Mouse (Mus musculus): ENCODE measurements around the gene Tsen54. TPM values are rescaled to one million over a fixed set of nuclear protein-coding genes. Genes with fewer than 3 reads are reported as not detected.

Tsen54 gene
- polyA plus RNA-seq, 1 experiment from 2014 or later = 4.8 TPM

DNA sequence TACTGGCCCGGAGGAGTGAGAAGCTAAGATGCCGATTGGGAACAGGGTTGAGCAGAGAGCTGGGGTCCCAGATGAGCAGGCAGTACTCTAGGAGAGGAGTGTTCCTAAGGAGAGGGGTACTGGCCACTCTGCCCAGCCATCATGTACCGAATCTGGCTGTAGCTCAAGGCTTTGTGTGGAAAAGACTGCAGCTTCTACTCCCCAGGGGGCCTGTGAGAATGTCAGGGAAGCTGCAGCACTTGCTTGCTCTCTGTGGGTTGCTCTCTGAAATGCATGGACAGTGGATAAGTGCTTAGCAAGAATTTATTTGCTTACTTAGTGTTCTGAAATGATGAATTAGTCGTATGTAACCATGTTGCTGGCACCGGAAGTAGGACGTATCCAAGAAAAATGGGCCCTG lies 28.1 kb upstream of the Tsen54 start:
- Histone ChIP-seq H3K27ac (no peak overlapping the region), H3K4me3 (ENCODE audit: inconsistent target) (no peak overlapping the region), H3K79me2 (ENCODE audit: inconsistent target) (no peaks in the 10 kb centered on the region), H3K36me3 (ENCODE audit: inconsistent target) (peaks cover 19% of the 10 kb centered on the region; the same call in 1 of the 2 replicates)
- WGBS (ENCODE audit: missing documents) = 94% methylated on average over 6 of the region's 6 CpGs

DNA sequence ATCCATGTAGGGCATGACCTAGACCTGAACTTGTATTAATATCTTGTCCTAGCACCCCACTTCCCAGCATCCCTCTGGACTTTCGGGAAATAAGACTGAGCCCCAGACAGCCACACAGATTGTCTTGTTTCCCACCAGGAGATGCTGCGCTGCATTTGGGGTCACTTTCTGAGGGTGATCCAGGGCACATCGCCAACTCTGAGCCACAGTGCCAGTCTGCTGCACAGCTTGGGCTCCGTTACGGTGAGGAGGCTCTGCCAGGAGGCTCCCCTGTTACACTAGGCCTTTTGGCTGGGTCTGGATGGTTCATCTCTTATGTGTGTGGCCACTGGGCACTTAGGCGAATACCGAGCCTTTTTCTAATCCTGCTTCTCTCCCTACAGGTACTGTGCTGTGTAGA lies 24.7 kb upstream of the Tsen54 start:
- Histone ChIP-seq H3K4me3 (ENCODE audit: inconsistent target) (no peak overlapping the region), H3K79me2 (ENCODE audit: inconsistent target) (no peaks in the 10 kb centered on the region), H3K27ac (no peak overlapping the region), H3K36me3 (ENCODE audit: inconsistent target) (peaks cover 50% of the 10 kb centered on the region)
- 93% methylated on average over 7 of the region's 7 CpGs for WGBS (ENCODE audit: missing documents)

DNA sequence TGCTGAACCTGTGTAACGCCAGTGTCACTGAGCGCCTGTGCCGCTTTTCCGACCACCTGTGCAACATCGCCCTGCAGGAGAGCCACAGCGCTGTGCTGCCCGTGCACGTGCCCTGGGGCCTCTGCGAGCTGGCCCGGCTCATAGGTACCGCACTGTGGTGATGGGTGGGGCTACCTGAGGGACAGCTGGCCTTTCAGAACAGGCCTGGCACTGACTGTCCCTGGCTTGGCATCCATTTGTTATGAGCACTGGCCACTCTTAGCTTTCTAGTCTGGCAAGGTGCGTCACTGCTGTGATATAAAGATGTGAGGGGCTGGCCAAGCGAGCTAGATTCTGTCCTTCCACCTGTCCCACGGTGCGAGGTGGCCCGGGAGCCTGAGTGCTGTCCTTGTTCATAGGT lies 22.6 kb upstream of the Tsen54 start:
- WGBS (ENCODE audit: missing documents) = 95% methylated on average over 16 of the region's 16 CpGs
- H3K4me3 ChIP-seq (ENCODE audit: inconsistent target) = no peak overlapping the region
- H3K79me2 ChIP-seq (ENCODE audit: inconsistent target) = no peaks in the 10 kb centered on the region
- H3K27ac ChIP-seq = no peak overlapping the region
- peaks cover 61% of the 10 kb centered on the region for H3K36me3 ChIP-seq (ENCODE audit: inconsistent target)

DNA sequence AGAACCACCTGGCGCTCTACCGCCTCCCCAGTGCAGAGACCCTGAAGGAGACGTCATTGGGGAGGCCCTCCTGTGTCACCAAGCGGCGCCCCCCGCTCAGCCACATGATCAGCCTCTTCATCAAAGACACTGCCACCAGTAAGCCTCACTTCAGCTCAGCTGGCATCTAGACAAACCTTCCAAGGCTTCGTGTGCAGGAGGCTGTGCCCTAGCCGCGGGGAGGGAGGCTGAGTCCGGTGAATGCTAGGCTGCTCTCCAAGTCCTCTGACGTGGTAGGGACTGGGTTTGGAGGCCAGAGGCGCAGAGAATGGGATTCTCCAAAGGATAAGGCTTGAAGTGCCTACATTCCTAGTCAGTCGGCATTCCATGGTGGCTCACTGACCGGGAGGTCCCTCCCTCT lies 22.2 kb upstream of the Tsen54 start:
- Histone ChIP-seq H3K4me3 (ENCODE audit: inconsistent target) (no peak overlapping the region), H3K79me2 (ENCODE audit: inconsistent target) (no peaks in the 10 kb centered on the region), H3K36me3 (ENCODE audit: inconsistent target) (peaks cover 61% of the 10 kb centered on the region), H3K27ac (no peak overlapping the region)
- 94% methylated on average over 14 of the region's 14 CpGs for WGBS (ENCODE audit: missing documents)

DNA sequence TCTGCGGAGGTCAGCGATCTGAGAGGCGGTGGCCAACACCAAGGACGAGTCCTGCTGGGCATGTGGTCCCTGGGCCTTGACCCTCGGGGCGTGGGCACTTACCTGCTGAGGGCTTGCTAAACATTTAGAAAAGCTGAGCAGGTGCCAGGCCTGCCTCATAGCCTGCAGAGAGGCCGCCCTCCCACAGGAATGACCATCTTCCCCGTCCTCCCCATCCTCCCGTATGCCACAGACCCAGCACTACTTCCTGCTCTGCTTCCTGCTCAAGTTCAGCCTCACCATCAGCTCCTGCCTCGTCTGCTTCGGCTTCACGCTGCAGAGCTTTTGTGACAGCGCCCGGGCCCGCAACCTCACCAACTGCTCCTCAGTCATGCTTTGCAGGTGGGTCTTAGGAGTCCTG lies 17.6 kb upstream of the Tsen54 start:
- peaks cover 50% of the 10 kb centered on the region for H3K36me3 ChIP-seq (ENCODE audit: inconsistent target)

DNA sequence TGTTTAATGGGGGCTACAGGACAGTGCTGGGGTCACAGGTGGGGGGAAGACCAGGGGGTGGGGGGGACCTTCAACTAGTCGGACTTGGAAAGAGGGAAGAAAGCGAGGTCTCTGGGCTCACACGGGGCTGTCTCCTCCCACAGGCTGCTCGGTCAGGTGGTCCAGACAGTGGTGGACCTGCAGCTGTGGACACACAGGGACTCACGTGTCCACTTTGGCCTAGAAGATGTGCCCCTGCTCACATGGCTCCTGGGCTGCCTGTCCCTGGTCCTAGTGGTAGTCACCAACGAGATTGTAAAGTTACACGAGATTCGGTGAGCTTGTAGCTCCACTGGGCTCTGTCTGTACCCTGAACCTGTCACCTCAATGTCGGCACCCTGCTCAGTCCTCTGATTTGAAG lies 16.9 kb upstream of the Tsen54 start:
- H3K27ac ChIP-seq = no peak overlapping the region
- 89% methylated on average over 9 of the region's 9 CpGs for WGBS (ENCODE audit: missing documents)
- peaks cover 43% of the 10 kb centered on the region for H3K36me3 ChIP-seq (ENCODE audit: inconsistent target)
- H3K79me2 ChIP-seq (ENCODE audit: inconsistent target) = no peaks in the 10 kb centered on the region
- no peak overlapping the region for H3K4me3 ChIP-seq (ENCODE audit: inconsistent target)

More for the DNA sequence above, 17.6 kb upstream of the Tsen54 start:
- Histone ChIP-seq H3K27ac (no peak overlapping the region), H3K4me3 (ENCODE audit: inconsistent target) (no peak overlapping the region), H3K79me2 (ENCODE audit: inconsistent target) (no peaks in the 10 kb centered on the region)
- WGBS (ENCODE audit: missing documents) = 64% methylated on average over 15 of the region's 15 CpGs

DNA sequence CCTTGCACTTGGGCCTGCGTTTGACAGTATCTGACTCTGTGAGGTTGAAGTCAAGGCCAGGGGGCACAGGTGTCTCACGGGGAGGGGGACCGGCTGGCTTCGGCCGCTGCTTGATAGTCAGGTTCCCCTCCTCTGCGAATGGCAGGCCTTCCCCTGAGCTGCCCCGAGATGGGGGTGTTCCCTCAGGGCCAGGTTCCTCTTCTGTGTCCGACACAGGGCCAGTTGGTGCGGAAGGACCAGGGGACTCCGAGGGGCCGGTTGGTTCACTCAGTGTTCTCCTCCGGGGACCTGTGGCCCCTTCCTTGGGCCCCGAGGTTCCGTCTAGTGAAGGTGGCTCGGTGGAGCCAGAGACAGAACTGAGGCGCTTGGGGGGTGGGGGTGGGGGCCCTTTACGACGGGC lies 13.5 kb upstream of the Tsen54 start:
- H3K79me2 ChIP-seq (ENCODE audit: inconsistent target) = no peaks in the 10 kb centered on the region
- no peak overlapping the region for H3K27ac ChIP-seq
- 85% methylated on average over 14 of the region's 18 CpGs for WGBS (ENCODE audit: missing documents)
- peaks cover 10% of the 10 kb centered on the region; the same call in 1 of the 2 replicates for H3K36me3 ChIP-seq (ENCODE audit: inconsistent target)
- no peak overlapping the region for H3K4me3 ChIP-seq (ENCODE audit: inconsistent target)

DNA sequence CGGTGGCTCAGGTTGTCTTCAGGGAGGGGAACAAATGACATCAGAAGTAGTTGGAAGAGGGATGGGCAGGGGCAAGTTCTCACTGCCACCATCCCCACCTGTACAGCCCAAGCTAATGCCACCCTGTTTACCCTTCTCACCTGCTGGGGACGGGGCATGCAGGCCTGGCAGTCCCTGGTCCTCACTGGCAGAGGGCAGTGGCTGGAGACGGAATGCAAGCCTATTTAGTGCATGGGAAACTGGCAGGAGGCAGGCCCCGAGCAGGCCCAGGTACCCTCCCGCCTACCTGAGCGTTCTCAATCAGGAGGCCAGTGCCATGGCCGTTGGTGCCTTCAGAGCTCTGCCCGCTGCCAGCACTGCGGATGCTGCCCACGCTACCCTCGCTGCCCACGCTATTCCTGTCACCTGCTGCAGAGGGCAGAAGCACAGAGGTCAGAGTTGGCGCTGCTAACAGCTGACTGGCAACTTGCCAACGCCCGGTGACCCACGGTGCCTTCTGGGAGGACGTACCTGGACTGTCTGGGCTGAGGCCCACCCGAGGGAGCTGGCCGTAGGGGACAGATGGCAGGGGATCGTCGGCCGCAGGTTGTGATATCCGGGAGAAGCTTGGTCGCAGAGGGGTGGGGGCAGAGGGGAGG lies 11.3 kb upstream of the Tsen54 start:
- no peak overlapping the region for H3K4me3 ChIP-seq (ENCODE audit: inconsistent target)
- no peak overlapping the region for H3K27ac ChIP-seq
- 91% methylated on average over 20 of the region's 24 CpGs for WGBS (ENCODE audit: missing documents)
- H3K79me2 ChIP-seq (ENCODE audit: inconsistent target) = no peaks in the 10 kb centered on the region
- H3K36me3 ChIP-seq (ENCODE audit: inconsistent target) = 0 out of 2 replicates have a peak, but pooled peaks cover 4% of the 10 kb centered on the region

DNA sequence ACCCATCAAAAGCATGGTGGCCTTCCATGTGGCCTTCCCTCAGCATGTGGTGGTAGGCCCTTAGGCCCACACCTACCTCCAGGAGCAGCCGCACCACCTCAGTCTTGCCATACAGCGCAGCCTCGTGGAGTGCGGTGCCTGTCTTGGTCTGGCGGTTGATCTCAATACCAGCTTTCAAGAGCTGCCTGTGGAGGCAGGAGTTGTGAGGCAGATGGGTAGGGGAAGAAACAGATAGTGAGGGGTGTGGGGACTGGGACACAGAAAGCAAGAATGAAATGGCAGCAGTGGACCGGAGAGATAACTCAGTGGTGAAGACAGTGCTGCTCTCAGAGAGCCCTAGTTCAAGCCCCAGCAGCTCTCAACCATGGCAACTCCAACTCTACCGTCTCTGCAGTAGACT lies 9.5 kb upstream of the Tsen54 start:
- H3K27ac ChIP-seq = no peak overlapping the region
- H3K79me2 ChIP-seq (ENCODE audit: inconsistent target) = no peaks in the 10 kb centered on the region
- H3K36me3 ChIP-seq (ENCODE audit: inconsistent target) = no peaks in the 10 kb centered on the region
- H3K4me3 ChIP-seq (ENCODE audit: inconsistent target) = no peak overlapping the region
- 93% methylated on average over 7 of the region's 7 CpGs for WGBS (ENCODE audit: missing documents)

DNA sequence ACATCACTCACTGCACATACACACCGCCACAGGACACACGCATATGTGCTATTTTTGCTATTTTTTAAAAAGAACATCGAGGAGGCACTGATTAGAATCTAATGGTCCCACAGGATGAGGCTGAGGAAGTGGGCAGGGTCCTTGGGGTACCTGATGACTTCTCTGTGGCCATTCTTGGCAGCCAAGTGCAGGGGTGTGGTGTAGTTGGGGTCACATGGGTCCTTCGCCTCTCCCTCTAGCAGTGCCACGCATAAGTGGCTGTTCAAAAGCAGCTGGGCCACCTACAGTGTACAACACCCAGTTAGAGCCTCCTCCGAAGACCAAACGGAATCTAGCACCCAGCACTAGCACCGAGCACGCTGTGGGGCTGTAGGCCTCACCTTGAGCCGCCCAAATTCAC lies 8.4 kb upstream of the Tsen54 start:
- Histone ChIP-seq H3K79me2 (ENCODE audit: inconsistent target) (no peaks in the 10 kb centered on the region), H3K36me3 (ENCODE audit: inconsistent target) (no peaks in the 10 kb centered on the region), H3K4me3 (ENCODE audit: inconsistent target) (no peak overlapping the region), H3K27ac (no peak overlapping the region)
- 79% methylated on average over 10 of the region's 10 CpGs for WGBS (ENCODE audit: missing documents)

DNA sequence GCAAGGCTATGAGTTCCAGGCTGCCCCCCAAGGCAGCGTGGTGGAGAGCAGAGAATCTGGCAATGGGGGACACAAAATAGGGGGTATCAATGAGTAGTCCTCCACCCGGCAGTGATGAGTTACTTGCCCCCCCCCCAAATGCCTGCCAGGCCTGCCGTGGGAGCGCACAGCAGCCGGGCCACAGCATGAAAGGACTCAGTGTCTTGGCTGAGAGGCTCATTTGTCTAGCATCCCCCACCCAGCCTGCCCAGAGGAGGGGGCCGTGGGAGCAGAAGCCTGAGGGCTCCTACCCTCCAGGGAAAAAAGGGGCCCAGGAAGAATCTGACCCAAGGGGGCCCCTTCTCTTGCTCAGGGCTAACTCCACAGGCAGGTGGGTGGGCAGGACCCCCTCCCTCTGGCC lies 7.2 kb upstream of the Tsen54 start:
- WGBS (ENCODE audit: missing documents) = 97% methylated on average over 6 of the region's 6 CpGs
- H3K79me2 ChIP-seq (ENCODE audit: inconsistent target) = no peaks in the 10 kb centered on the region
- no peaks in the 10 kb centered on the region for H3K36me3 ChIP-seq (ENCODE audit: inconsistent target)
- H3K27ac ChIP-seq = no peak overlapping the region
- no peak overlapping the region for H3K4me3 ChIP-seq (ENCODE audit: inconsistent target)

DNA sequence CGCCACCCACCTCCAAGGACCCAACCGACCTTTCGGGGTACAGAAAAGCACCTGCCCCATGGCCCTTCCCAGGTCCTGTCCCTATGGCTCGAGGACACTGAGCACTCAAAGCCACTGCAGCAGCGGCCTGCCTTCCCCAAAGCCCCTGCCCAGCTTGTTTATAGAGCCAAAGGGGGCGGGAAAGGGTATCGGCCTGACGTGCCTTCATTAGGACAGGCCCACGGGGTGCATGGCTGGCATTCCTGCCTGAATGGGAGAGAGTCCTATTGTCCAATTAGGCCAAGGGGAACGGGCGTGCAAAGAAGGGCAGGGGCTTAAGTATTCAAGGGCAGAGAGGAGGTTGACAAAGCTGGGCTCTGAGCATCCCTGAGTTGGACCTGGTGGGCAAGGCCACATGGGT lies 6.6 kb upstream of the Tsen54 start:
- H3K4me3 ChIP-seq (ENCODE audit: inconsistent target) = no peak overlapping the region
- no peak overlapping the region for H3K27ac ChIP-seq
- no peaks in the 10 kb centered on the region for H3K36me3 ChIP-seq (ENCODE audit: inconsistent target)
- 90% methylated on average over 11 of the region's 11 CpGs for WGBS (ENCODE audit: missing documents)
- H3K79me2 ChIP-seq (ENCODE audit: inconsistent target) = no peaks in the 10 kb centered on the region

DNA sequence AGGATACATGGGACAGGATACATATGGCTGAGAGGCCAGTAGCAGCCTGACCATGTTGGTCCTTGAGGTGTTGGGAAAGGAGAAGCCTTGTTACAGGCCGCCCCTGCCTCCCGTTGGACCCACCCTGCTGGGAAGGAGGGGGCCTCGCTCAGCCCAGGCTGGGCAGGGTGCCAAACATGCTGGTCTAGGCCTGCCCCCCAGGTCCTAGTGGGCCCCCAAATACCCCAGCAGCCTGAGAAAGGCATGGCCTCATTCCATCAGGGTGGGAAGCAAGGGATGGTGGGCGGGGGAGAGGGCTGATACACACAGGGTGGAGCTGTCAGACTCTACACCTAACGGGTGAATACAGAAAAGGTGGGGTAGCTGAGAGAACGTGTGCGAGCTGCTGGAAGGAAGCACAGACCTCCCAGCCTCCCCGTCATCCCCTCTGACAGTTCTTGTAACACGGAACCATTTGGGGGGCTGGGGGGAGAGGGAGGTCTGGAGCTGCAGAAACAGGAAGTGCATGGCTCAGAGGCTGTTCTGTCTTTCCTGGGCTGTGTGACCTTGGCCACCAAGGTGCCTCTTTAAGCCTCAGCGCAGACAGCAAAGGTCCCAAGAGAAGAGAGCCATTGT lies 5.7 kb upstream of the Tsen54 start:
- no peak overlapping the region for H3K27ac ChIP-seq
- WGBS (ENCODE audit: missing documents) = 51% methylated on average over 10 of the region's 10 CpGs
- no peaks in the 10 kb centered on the region for H3K36me3 ChIP-seq (ENCODE audit: inconsistent target)
- no peaks in the 10 kb centered on the region for H3K79me2 ChIP-seq (ENCODE audit: inconsistent target)
- no peak overlapping the region for H3K4me3 ChIP-seq (ENCODE audit: inconsistent target)

DNA sequence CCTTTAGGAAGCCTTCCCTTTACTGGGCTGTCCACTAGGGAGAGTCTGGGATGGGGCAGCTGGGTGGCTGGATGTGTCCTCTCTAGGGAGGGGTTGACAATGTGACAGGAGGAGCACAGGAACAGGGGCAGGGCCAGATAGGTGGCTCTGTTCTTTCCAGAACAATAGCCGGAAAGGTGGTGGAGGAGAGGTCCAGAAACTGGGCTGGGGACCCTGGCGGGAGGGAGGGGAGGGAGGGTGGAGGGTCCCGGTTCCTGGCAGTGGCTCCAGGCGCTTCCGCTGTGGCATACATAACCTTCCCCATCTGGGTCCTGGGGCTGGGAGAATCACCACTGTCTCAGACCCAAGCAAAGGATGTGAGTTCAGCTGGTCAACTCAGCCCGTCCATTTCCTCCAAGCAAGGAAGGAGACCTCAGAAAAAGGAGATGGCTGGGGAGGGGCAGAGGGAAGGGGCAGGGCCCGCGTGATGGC lies 5.2 kb upstream of the Tsen54 start:
- Histone ChIP-seq H3K36me3 (ENCODE audit: inconsistent target) (no peaks in the 10 kb centered on the region), H3K27ac (no peak overlapping the region), H3K79me2 (ENCODE audit: inconsistent target) (no peaks in the 10 kb centered on the region), H3K4me3 (ENCODE audit: inconsistent target) (no peak overlapping the region)
- WGBS (ENCODE audit: missing documents) = 86% methylated on average over 8 of the region's 8 CpGs

DNA sequence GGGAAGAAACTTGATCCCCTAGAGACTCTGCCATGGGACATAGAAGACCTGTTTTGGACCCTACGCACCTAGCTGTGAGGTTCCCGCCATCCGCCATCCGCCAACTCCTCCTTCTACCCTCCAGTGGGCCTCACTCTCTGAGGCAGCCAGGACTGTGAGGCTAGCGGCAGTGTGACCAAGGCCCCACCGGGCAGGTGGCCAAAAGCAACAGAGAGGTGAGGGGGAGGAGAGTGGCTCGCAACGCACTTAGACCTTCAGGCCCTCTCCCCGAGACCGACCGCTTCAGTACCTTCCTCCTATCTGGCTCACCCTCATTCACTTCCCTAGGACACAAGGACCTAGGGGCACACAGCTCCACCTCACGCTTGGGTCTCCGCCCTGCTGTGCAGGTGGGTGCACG lies 4.1 kb upstream of the Tsen54 start:
- no peaks in the 10 kb centered on the region for H3K36me3 ChIP-seq (ENCODE audit: inconsistent target)
- 94% methylated on average over 14 of the region's 14 CpGs for WGBS (ENCODE audit: missing documents)
- H3K27ac ChIP-seq = no peak overlapping the region
- no peaks in the 10 kb centered on the region; the same call in 1 of the 2 replicates for H3K79me2 ChIP-seq (ENCODE audit: inconsistent target)
- H3K4me3 ChIP-seq (ENCODE audit: inconsistent target) = no peak overlapping the region

Data from macrophage (primary cell).